Mouse (Mus musculus) forebrain, embryonic 13.5 days (tissue): Measurements from ENCODE around the gene Olfr1242. TPM values are rescaled to one million over a fixed set of nuclear protein-coding genes. Genes with fewer than 3 reads are reported as not detected.

Experiments used
- ATAC-seq: fragments of 200-750 bp; cut with Nextera tagmentation; 2 replicates; pipeline ENCODE4 v1.8.0; 2017
- H3K27ac ChIP-seq: fragments of 300-500 bp; sonication (generic); 2 replicates; pipeline ENCODE4 v1.5.1; 2015; ENCODE audit warnings: inconsistent platforms, mild to moderate bottlenecking, moderate library complexity
- H3K27me3 ChIP-seq: fragments of 300-500 bp; sonication (generic); 2 replicates; pipeline ENCODE4 v1.6.1; 2015; ENCODE audit warnings: mild to moderate bottlenecking, inconsistent platforms
- H3K36me3 ChIP-seq: fragments of 300-500 bp; sonication (generic); 2 replicates; pipeline ENCODE4 v1.6.1; 2015; ENCODE audit warnings: mild to moderate bottlenecking, inconsistent platforms; ENCODE audit not compliant: poor library complexity, severe bottlenecking
- H3K4me1 ChIP-seq: fragments of 300-500 bp; sonication (generic); 2 replicates; pipeline ENCODE4 v1.6.1; 2015; ENCODE audit warnings: inconsistent platforms
- H3K4me2 ChIP-seq: fragments of 300-500 bp; sonication (generic); 2 replicates; pipeline ENCODE4 v1.6.1; 2015; ENCODE audit warnings: inconsistent platforms, mild to moderate bottlenecking, moderate library complexity
- H3K4me3 ChIP-seq: fragments of 300-500 bp; sonication (generic); 2 replicates; pipeline ENCODE4 v1.5.1; 2015; ENCODE audit warnings: mild to moderate bottlenecking, inconsistent platforms
- H3K9ac ChIP-seq: fragments of 300-500 bp; sonication (generic); 2 replicates; pipeline ENCODE4 v1.6.1; 2015; ENCODE audit warnings: mild to moderate bottlenecking, inconsistent platforms
- H3K9me3 ChIP-seq: fragments of 300-500 bp; sonication (generic); replicated peaks from 2 replicates; pipeline ENCODE4 v1.6.1; 2016; ENCODE audit warnings: inconsistent platforms
- WGBS: fragments of 180-500 bp; shearing (Covaris S2); methylation state at CpG from one replicate; pipeline ENCODE4 v1.1.7; 2015; 5-methylcytosine and 5-hydroxymethylcytosine counted together
- polyA plus RNA-seq: library from polyadenylated mRNA; unstranded; fragments of >200 nt; fragmentation: Nextera tagmentation; extraction: Ambion mirVana; gene quantifications from 2 replicates; pipeline ENCODE4 v1.2.1, GENCODE M21; 2015

The Olfr1242 gene
- polyA plus RNA-seq, result not detected in 2 replicates

- Histone ChIP-seq H3K4me2 (no peak within 1 kb of the TSS), H3K27me3 (no peaks in the 10 kb centered on the region), H3K9ac (no peak within 1 kb of the TSS), H3K27ac (no peak within 1 kb of the TSS), H3K4me1 (no peaks in the 10 kb centered on the region), H3K36me3 (no peaks in the 10 kb centered on the region), H3K4me3 (no peak within 1 kb of the TSS), H3K9me3 (no peaks in the 10 kb centered on the region)
- WGBS, result 91% methylated on average over 1 of the region's 1 CpGs
- no peak for ATAC-seq
Observed at GRCm38 (mm10) chr2:89498235-89498634, at the start of gene Olfr1242. Gene Olfr1242 (minus strand): TSS chr2:89498335.

DNA sequence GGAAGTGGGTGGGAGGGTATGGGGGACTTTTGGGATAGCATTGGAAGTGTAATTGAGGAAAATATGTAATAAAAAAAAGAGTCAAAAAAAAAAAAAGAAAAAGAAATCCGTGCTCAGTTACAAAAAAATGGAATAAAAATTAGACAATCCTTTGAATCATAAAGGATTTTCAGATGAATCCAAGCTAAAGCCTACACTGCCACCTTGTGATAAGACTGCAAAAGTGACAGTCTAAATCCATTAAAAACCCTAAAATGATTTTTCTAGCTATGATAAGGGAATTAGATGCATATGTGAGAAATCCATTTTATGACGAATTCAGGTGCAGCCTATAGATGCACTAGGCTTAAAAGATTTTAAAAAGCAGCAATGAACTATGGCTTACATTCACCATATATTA, 46.4 kb upstream of the Olfr1242 start:
- Histone ChIP-seq H3K4me2 (no peak overlapping the region), H3K27ac (no peak overlapping the region), H3K4me3 (no peak overlapping the region), H3K36me3 (no peaks in the 10 kb centered on the region), H3K9ac (no peak overlapping the region), H3K27me3 (no peaks in the 10 kb centered on the region), H3K4me1 (no peaks in the 10 kb centered on the region), H3K9me3 (no peaks in the 10 kb centered on the region)
- ATAC-seq, result no peak
- 59% methylated on average over 2 of the region's 2 CpGs for WGBS

- Histone ChIP-seq H3K9ac (no peak overlapping the region), H3K36me3 (no peaks in the 10 kb centered on the region), H3K9me3 (no peaks in the 10 kb centered on the region), H3K27ac (no peak overlapping the region), H3K4me1 (no peaks in the 10 kb centered on the region), H3K4me3 (no peak overlapping the region), H3K4me2 (no peak overlapping the region), H3K27me3 (no peaks in the 10 kb centered on the region)
- whole genome bisulfite sequencing, result 80% methylated on average over 1 of the region's 1 CpGs
- no peak for ATAC-seq
Observed at GRCm38 (mm10) chr2:89539923-89540322, 41.8 kb upstream of the Olfr1242 start.

DNA sequence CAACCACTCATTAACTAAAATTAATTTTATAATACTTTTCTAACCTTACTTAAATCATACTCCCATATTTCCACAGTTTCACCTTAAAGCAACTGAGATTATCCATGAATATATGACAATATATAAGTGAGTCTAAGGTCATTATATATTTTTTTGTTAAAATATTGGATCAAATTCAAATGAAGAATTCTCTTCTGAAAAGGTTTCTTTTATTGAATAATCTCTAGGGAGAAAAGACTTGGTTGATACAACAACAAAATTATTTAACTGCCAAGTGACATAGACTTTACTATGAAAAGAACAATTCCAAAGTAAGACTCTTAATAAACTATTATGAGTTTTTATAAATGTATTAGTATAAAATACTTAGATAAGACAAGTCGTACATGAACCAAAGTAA, 33.3 kb upstream of the Olfr1242 start, which contains the start of gene Olfr1243:
TSS of gene Olfr1243 (minus strand) at position 101 of the 400 bp plus-strand sequence.
- no peaks in the 10 kb centered on the region for H3K27me3 ChIP-seq
- no peaks in the 10 kb centered on the region for H3K36me3 ChIP-seq
- no peak within 1 kb of the TSS for H3K27ac ChIP-seq
- H3K4me1 ChIP-seq, result no peaks in the 10 kb centered on the region
- no peak within 1 kb of the TSS for H3K4me2 ChIP-seq
- no peak for ATAC-seq
- H3K9me3 ChIP-seq, result no peaks in the 10 kb centered on the region
- H3K4me3 ChIP-seq, result no peak within 1 kb of the TSS
- no peak within 1 kb of the TSS for H3K9ac ChIP-seq
- WGBS, result 90% methylated on average over 1 of the region's 1 CpGs

DNA sequence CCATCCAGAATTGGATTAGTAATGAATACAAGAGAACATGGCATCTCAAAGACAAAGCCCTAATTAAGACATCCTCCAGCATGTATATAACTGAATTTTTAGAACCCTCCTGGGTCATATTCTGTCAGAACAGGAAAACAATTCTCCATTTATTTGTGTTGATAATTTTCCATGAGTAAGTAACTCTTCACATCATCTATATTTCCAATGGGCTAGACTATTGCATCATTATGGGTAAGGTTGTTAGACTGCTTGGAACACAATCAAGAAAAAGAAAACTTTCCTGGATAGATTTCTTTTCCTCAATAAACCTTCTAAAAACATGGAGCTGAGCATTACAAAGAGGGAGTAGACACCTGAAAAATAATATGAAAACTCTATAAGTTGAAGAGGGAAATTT, 11.1 kb downstream of the Olfr1242 start, which contains the start of gene Olfr1241:
TSS of gene Olfr1241 (minus strand) at position 101 of the 400 bp plus-strand sequence.
- no peak within 1 kb of the TSS for H3K4me2 ChIP-seq
- no peak within 1 kb of the TSS for H3K27ac ChIP-seq

DNA sequence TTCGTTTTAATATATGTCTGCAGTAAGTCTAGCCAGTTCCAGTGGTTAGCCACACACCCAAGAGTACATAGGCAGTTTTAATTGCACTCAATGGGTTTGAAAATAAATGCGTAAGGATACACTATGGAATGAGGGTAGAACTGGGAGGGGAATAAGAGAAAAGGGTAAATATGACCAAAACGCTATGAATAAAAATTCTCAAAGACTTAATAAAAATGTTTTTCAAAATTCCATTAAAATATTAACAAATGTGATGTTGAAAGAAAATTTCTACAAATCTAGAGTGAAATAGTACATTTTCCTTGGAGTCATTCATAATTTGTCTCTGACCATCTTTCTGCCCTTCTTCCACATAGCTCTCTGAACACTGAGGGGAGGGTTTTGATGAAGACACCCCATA, 55.2 kb downstream of the Olfr1242 start, which contains the start of gene Olfr1240:
TSS of gene Olfr1240 (minus strand) at position 101 of the 400 bp plus-strand sequence.
- no peak within 1 kb of the TSS for H3K4me2 ChIP-seq
- H3K4me3 ChIP-seq, result no peak within 1 kb of the TSS
- WGBS, result 86% methylated on average over 3 of the region's 3 CpGs
- H3K36me3 ChIP-seq, result no peaks in the 10 kb centered on the region
- H3K27ac ChIP-seq, result no peak within 1 kb of the TSS
- H3K9ac ChIP-seq, result no peak within 1 kb of the TSS
- ATAC-seq, result no peak
- H3K27me3 ChIP-seq, result no peaks in the 10 kb centered on the region
- H3K9me3 ChIP-seq, result no peaks in the 10 kb centered on the region
- no peaks in the 10 kb centered on the region for H3K4me1 ChIP-seq

More for the DNA sequence above, 11.1 kb downstream of the Olfr1242 start, which contains the start of gene Olfr1241:
- no peak within 1 kb of the TSS for H3K9ac ChIP-seq
- no peaks in the 10 kb centered on the region for H3K36me3 ChIP-seq
- no peak for ATAC-seq
- H3K9me3 ChIP-seq, result no peaks in the 10 kb centered on the region
- H3K27me3 ChIP-seq, result no peaks in the 10 kb centered on the region
- H3K4me1 ChIP-seq, result no peaks in the 10 kb centered on the region
- H3K4me3 ChIP-seq, result no peak within 1 kb of the TSS

Other genes starting within 250 kb of the Olfr1242 start
- not detected in 2 replicates for gene Olfr1228, start 244.3 kb downstream of the Olfr1242 start, polyA plus RNA-seq
- not detected in 2 replicates for gene Olfr1229, start 210.3 kb downstream of the Olfr1242 start, polyA plus RNA-seq
- gene Olfr1230, start 201.1 kb downstream of the Olfr1242 start, polyA plus RNA-seq, result not detected in 2 replicates
- gene Olfr1231, start 191.3 kb downstream of the Olfr1242 start, polyA plus RNA-seq, result not detected in 2 replicates
- not detected in 2 replicates for gene Olfr1232, start 168.7 kb downstream of the Olfr1242 start, polyA plus RNA-seq
- gene Olfr1233, start 155.9 kb downstream of the Olfr1242 start, polyA plus RNA-seq, result not detected in 2 replicates
- gene Olfr1234, start 133.5 kb downstream of the Olfr1242 start, polyA plus RNA-seq, result not detected in 2 replicates
- not detected in 2 replicates for gene Olfr1238, start 88.7 kb downstream of the Olfr1242 start, polyA plus RNA-seq
- not detected in 2 replicates for gene Olfr1239, start 77.9 kb downstream of the Olfr1242 start, polyA plus RNA-seq
- gene Olfr1240, start 55.3 kb downstream of the Olfr1242 start, polyA plus RNA-seq, result not detected in 2 replicates
- gene Olfr1241, start 11.2 kb downstream of the Olfr1242 start, polyA plus RNA-seq, result not detected in 2 replicates
- gene Olfr1243, start 33.2 kb upstream of the Olfr1242 start, polyA plus RNA-seq, result not detected in 2 replicates
- not detected in 2 replicates for gene Olfr1245, start 80.1 kb upstream of the Olfr1242 start, polyA plus RNA-seq
- not detected in 2 replicates for gene Olfr1246, start 94.8 kb upstream of the Olfr1242 start, polyA plus RNA-seq
- gene Olfr1247, start 115.8 kb upstream of the Olfr1242 start, polyA plus RNA-seq, result not detected in 2 replicates
- not detected in 2 replicates for gene Olfr1248, start 119.9 kb upstream of the Olfr1242 start, polyA plus RNA-seq
- gene Olfr1249, start 136.6 kb upstream of the Olfr1242 start, polyA plus RNA-seq, result not detected in 2 replicates
- gene Olfr1250, start 163.1 kb upstream of the Olfr1242 start, polyA plus RNA-seq, result not detected in 2 replicates
- not detected in 2 replicates for gene Olfr1251, start 173.6 kb upstream of the Olfr1242 start, polyA plus RNA-seq
- gene Olfr1252, start 226.7 kb upstream of the Olfr1242 start, polyA plus RNA-seq, result not detected in 2 replicates